ENCODE assay signal across 10 mouse cellular contexts in genomic region chr4:59780568-59780967, GRCm38 (mm10). TPM values are rescaled to one million over a fixed set of nuclear protein-coding genes. Genes with fewer than 3 reads are reported as not detected.
DNase-seq lines count a peak whose midpoint lies in the region; ATAC-seq and TF ChIP-seq lines count a peak whose summit lies in the region.
"Had no signal": no experiment of that assay in that cellular context is flagged by ENCODE, and none has a peak within 500 bp of the region (broad histone marks: within the 10 kb centered on the region; RNA-seq: fewer than 3 reads in every experiment).

No protein-coding gene starts in this region.

- no peaks in the 10 kb centered on the region for H3K27me3 ChIP-seq in kidney, adult 2 months (replicated peaks; ENCODE audit: control insufficient read depth, insufficient read depth, low read length)
- H3K27me3 ChIP-seq in stomach, postnatal 0 days (ENCODE audit: control insufficient read depth, insufficient read depth, low read length): no peaks in the 10 kb centered on the region

- TF ChIP-seq POLR2A in kidney, adult 2 months (IDR thresholded peaks at IDR 0.05; ENCODE audit: low read depth, low read length): no peak

- no peak overlapping the region for H3K9ac ChIP-seq in stomach, postnatal 0 days (ENCODE audit: low read length)

- no peak overlapping the region for H3K4me2 ChIP-seq in stomach, postnatal 0 days (replicated peaks; ENCODE audit: low read depth)

- no peaks in the 10 kb centered on the region for H3K36me3 ChIP-seq in kidney, adult 2 months (ENCODE audit: control insufficient read depth, insufficient read depth, low read length)
- no peaks in the 10 kb centered on the region for H3K36me3 ChIP-seq in stomach, postnatal 0 days (ENCODE audit: control insufficient read depth, insufficient read depth, low read length)

- WGBS in kidney, adult 2 months: 5% methylated on average over 1 of the region's 1 CpGs
- WGBS in stomach, postnatal 0 days: 7% methylated on average over 1 of the region's 1 CpGs

- peaks cover 3% of the 10 kb centered on the region; the same call in 1 of the 2 replicates for H3K4me1 ChIP-seq in kidney, adult 2 months (ENCODE audit: control insufficient read depth, insufficient read depth, low read length)
- peaks cover 3% of the 10 kb centered on the region; the same call in 1 of the 2 replicates for H3K4me1 ChIP-seq in stomach, postnatal 0 days (replicated peaks; ENCODE audit: control insufficient read depth, insufficient read depth)

- peak; percentile 29 for DNase-seq in adrenal gland, postnatal 14 days
- DNase-seq in adrenal gland, postnatal 25 days: no peak
- DNase-seq in kidney, adult 2 months: peak; percentile 50
- DNase-seq in kidney, adult 18-20 months: no peak
- peak; percentile 38 to 44 for DNase-seq in right cerebral cortex, postnatal 10 days (ENCODE audit: low spot score in 2 of 2)
- DNase-seq in right cerebral cortex, postnatal 14 days: no peak
- no peak for DNase-seq in stomach, postnatal 0 days (ENCODE audit: low spot score)
- DNase-seq in adrenal gland, adult 18-20 months (ENCODE audit: low spot score in 2 of 2): no peak
- DNase-seq: adrenal gland, adult 2 months had no signal

- ATAC-seq in stomach, postnatal 0 days (ENCODE audit: low FRiP score, low TSS enrichment): no peak

- no peak overlapping the region for H3K4me3 ChIP-seq in kidney, adult 2 months (ENCODE audit: insufficient read depth, low read depth, low read length)
- no peak overlapping the region for H3K4me3 ChIP-seq in stomach, postnatal 0 days (ENCODE audit: low read depth, low read length)

- no peaks in the 10 kb centered on the region for H3K9me3 ChIP-seq in stomach, postnatal 0 days (ENCODE audit: control insufficient read depth, low read length)

- TF ChIP-seq CTCF in kidney, adult 2 months (conservative IDR thresholded peaks at IDR 0.05; ENCODE audit: insufficient read depth, insufficient read length, low read depth, low read length): no peak
- TF ChIP-seq CTCF in stomach, postnatal 0 days (IDR thresholded peaks at IDR 0.05; ENCODE audit: low read depth): peak; percentile 76

- no peak for TF ChIP-seq EP300 in stomach, postnatal 0 days (optimal IDR thresholded peaks at IDR 0.05)

- no peak overlapping the region for H3K27ac ChIP-seq in kidney, adult 2 months (ENCODE audit: insufficient read depth, low read depth, low read length)
- H3K27ac ChIP-seq in stomach, postnatal 0 days (replicated peaks): no peak overlapping the region
- H3K27ac ChIP-seq: macrophage had no signal

RNA-seq across cellular contexts. Expression of gene Inip, which starts 20.8 kb away (rescaled TPM):
- 14.2 and 19.3 TPM in 2 replicates for total RNA-seq in adrenal gland, postnatal 14 days (2021)
- total RNA-seq in adrenal gland, postnatal 25 days (2021): 19.0 and 19.9 TPM in 2 replicates
- polyA plus RNA-seq in kidney, adult 2 months (2012; rRNA removed): 5.7 and 7.5 TPM in 2 replicates
- polyA plus RNA-seq in stomach, postnatal 0 days (2015; fragmentation: Nextera tagmentation; extraction: Ambion mirVana): 22.2 and 23.5 TPM in 2 replicates
- total RNA-seq in adrenal gland, adult 18-20 months (2021): 10 to 100 TPM; 17.5 to 17.6 TPM

RNA-seq across cellular contexts. Expression of gene Snx30, which starts 25.1 kb away (rescaled TPM):
- total RNA-seq in adrenal gland, postnatal 14 days (2021): 7.3 and 9.5 TPM in 2 replicates
- total RNA-seq in adrenal gland, postnatal 25 days (2021): 4.2 and 6.7 TPM in 2 replicates
- 4.8 and 5.2 TPM in 2 replicates for polyA plus RNA-seq in kidney, adult 2 months (2012; rRNA removed)
- 3.0 and 3.5 TPM in 2 replicates for polyA plus RNA-seq in stomach, postnatal 0 days (2015; fragmentation: Nextera tagmentation; extraction: Ambion mirVana)
- 1 to 10 TPM; 4.1 to 5.1 TPM for total RNA-seq in adrenal gland, adult 18-20 months (2021)

Comparison
In these comparisons a context has a peak if more than half of its experiments do, and no peak if none do; other contexts are left out.
1. DNase-seq: peak in adrenal gland, postnatal 14 days (single experiment), kidney, adult 2 months (single experiment) and right cerebral cortex, postnatal 10 days (2 of 2); none in adrenal gland, postnatal 25 days (single experiment), kidney, adult 18-20 months (single experiment), right cerebral cortex, postnatal 14 days (single experiment), stomach, postnatal 0 days (single experiment) and adrenal gland, adult 18-20 months (0 of 2).